Mouse (Mus musculus) forebrain, embryonic 13.5 days (tissue): ENCODE data around the gene AC131692.1. TPM values are rescaled to one million over a fixed set of nuclear protein-coding genes. Genes with fewer than 3 reads are reported as not detected.

Experiments used
- ATAC-seq: fragments of 200-750 bp; cut with Nextera tagmentation; 2 replicates; pipeline ENCODE4 v1.8.0; 2017
- H3K27ac ChIP-seq: fragments of 300-500 bp; sonication (generic); 2 replicates; pipeline ENCODE4 v1.5.1; 2015; ENCODE audit warnings: inconsistent platforms, mild to moderate bottlenecking, moderate library complexity
- H3K27me3 ChIP-seq: fragments of 300-500 bp; sonication (generic); 2 replicates; pipeline ENCODE4 v1.6.1; 2015; ENCODE audit warnings: mild to moderate bottlenecking, inconsistent platforms
- H3K36me3 ChIP-seq: fragments of 300-500 bp; sonication (generic); 2 replicates; pipeline ENCODE4 v1.6.1; 2015; ENCODE audit warnings: mild to moderate bottlenecking, inconsistent platforms; ENCODE audit not compliant: poor library complexity, severe bottlenecking
- H3K4me1 ChIP-seq: fragments of 300-500 bp; sonication (generic); 2 replicates; pipeline ENCODE4 v1.6.1; 2015; ENCODE audit warnings: inconsistent platforms
- H3K4me2 ChIP-seq: fragments of 300-500 bp; sonication (generic); 2 replicates; pipeline ENCODE4 v1.6.1; 2015; ENCODE audit warnings: inconsistent platforms, mild to moderate bottlenecking, moderate library complexity
- H3K4me3 ChIP-seq: fragments of 300-500 bp; sonication (generic); 2 replicates; pipeline ENCODE4 v1.5.1; 2015; ENCODE audit warnings: mild to moderate bottlenecking, inconsistent platforms
- H3K9ac ChIP-seq: fragments of 300-500 bp; sonication (generic); 2 replicates; pipeline ENCODE4 v1.6.1; 2015; ENCODE audit warnings: mild to moderate bottlenecking, inconsistent platforms
- H3K9me3 ChIP-seq: fragments of 300-500 bp; sonication (generic); replicated peaks from 2 replicates; pipeline ENCODE4 v1.6.1; 2016; ENCODE audit warnings: inconsistent platforms
- WGBS: fragments of 180-500 bp; shearing (Covaris S2); methylation state at CpG from one replicate; pipeline ENCODE4 v1.1.7; 2015; 5-methylcytosine and 5-hydroxymethylcytosine counted together
- polyA plus RNA-seq: library from polyadenylated mRNA; unstranded; fragments of >200 nt; fragmentation: Nextera tagmentation; extraction: Ambion mirVana; gene quantifications from 2 replicates; pipeline ENCODE4 v1.2.1, GENCODE M21; 2015

Gene AC131692.1
- polyA plus RNA-seq, 1 experiment from 2014 or later = 0.36 TPM

DNA sequence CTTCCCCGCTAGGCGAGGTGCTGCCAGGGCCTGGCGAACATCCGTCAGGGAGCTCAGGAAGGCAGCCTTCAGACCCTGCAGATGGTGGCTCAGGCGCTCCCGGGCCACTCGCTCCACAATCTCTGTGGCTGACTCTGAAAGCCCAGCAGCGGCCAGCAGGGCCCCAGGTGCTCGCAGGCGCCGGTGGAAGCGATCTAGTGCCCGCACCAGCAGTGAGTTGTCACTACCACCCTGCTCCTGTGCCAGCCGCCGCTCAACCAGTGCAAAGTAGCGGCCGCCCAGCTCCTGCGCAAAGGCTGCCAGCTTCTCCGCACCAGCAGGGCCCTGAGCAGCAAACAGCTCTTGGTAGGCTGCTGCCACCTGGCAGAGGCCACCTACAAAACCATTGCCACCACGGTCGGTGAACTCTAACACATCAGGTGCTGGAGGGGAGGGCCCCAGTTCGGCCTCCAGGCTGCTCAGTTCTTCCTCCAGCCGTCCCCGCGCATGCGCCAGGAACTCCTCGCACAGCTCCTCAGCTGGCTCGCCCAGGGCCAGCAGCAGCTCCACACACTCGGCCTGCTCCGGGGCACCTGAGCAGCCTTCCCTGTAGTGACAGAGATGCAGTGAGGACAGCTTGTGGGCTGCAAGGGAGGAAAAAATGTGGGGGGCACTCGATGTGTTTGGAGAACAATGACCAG, 23.5 kb upstream of the AC131692.1 start:
- 89% methylated on average over 29 of the region's 31 CpGs for WGBS
- H3K4me2 ChIP-seq = no peak overlapping the region
- peaks cover 55% of the 10 kb centered on the region for H3K36me3 ChIP-seq
- no peaks in the 10 kb centered on the region for H3K27me3 ChIP-seq
- H3K9me3 ChIP-seq = no peaks in the 10 kb centered on the region
- no peak overlapping the region for H3K4me3 ChIP-seq
- H3K27ac ChIP-seq = no peak overlapping the region
- H3K9ac ChIP-seq = no peak overlapping the region
- peaks cover 22% of the 10 kb centered on the region for H3K4me1 ChIP-seq
- ATAC-seq = no peak

GRCm38 (mm10) chr19:6071261-6071660, 23.0 kb upstream of the AC131692.1 start:
- peaks cover 55% of the 10 kb centered on the region for H3K36me3 ChIP-seq
- ATAC-seq = no peak

DNA sequence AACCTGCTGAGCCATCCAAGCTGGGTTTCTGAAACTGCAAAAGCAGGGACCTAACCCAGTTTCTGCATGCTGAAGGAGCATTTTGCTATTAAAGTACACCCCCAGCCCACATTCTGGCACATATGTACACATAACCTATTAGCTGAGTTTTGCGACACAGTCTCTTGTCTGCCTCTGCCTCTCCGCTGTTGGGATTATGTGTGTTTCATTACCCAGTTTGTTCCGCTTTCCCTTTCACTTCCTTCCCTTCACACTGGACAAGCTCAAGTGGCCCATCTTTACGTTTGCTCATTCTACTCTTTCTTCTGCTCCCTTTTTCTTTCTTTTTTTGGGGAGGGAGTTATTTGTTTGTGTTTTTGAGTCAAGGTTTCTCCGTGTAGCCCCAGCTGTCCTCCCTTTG, 20.3 kb upstream of the AC131692.1 start:
- H3K36me3 ChIP-seq = peaks cover 53% of the 10 kb centered on the region
- H3K4me3 ChIP-seq = no peak overlapping the region
- WGBS = 87% methylated on average over 5 of the region's 5 CpGs
- H3K4me2 ChIP-seq = no peak overlapping the region
- no peak for ATAC-seq
- no peaks in the 10 kb centered on the region for H3K9me3 ChIP-seq
- H3K27me3 ChIP-seq = no peaks in the 10 kb centered on the region
- H3K4me1 ChIP-seq = peaks cover 16% of the 10 kb centered on the region
- no peak overlapping the region for H3K9ac ChIP-seq
- H3K27ac ChIP-seq = no peak overlapping the region

More at GRCm38 (mm10) chr19:6071261-6071660, 23.0 kb upstream of the AC131692.1 start:
- Histone ChIP-seq H3K27ac (no peak overlapping the region), H3K27me3 (no peaks in the 10 kb centered on the region), H3K9me3 (no peaks in the 10 kb centered on the region), H3K4me1 (peaks cover 22% of the 10 kb centered on the region), H3K4me3 (no peak overlapping the region), H3K9ac (no peak overlapping the region), H3K4me2 (no peak overlapping the region)
- WGBS = 92% methylated on average over 19 of the region's 19 CpGs

- peak within 1 kb of the TSS; percentile 80 for H3K27ac ChIP-seq
- ATAC-seq = peak; percentile 92
- peak within 1 kb of the TSS; percentile 93 for H3K4me2 ChIP-seq
- H3K9ac ChIP-seq = peak within 1 kb of the TSS; percentile 79
- peak within 1 kb of the TSS; percentile 77 for H3K4me3 ChIP-seq
- peaks cover 48% of the 10 kb centered on the region for H3K36me3 ChIP-seq
- no peaks in the 10 kb centered on the region for H3K9me3 ChIP-seq
- H3K27me3 ChIP-seq = no peaks in the 10 kb centered on the region
- 2% methylated on average over 33 of the region's 33 CpGs for WGBS
- peaks cover 16% of the 10 kb centered on the region for H3K4me1 ChIP-seq
Measured at GRCm38 (mm10) chr19:6076564-6077393, 17.4 kb upstream of the AC131692.1 start, which contains the start of gene Vps51. Gene Vps51 (minus strand): TSS chr19:6077231.

- H3K4me2 ChIP-seq = no peak within 1 kb of the TSS
- peaks cover 29% of the 10 kb centered on the region for H3K4me1 ChIP-seq
- H3K4me3 ChIP-seq = no peak within 1 kb of the TSS
- H3K9ac ChIP-seq = no peak within 1 kb of the TSS
- 97% methylated on average over 12 of the region's 12 CpGs for WGBS
- H3K27me3 ChIP-seq = no peaks in the 10 kb centered on the region
- peaks cover 35% of the 10 kb centered on the region for H3K36me3 ChIP-seq
- no peak for ATAC-seq
- no peaks in the 10 kb centered on the region for H3K9me3 ChIP-seq
- H3K27ac ChIP-seq = no peak within 1 kb of the TSS
Measured at GRCm38 (mm10) chr19:6079983-6080480, 14.2 kb upstream of the AC131692.1 start, which contains the start of gene Tmem262. Gene Tmem262 (plus strand): TSS chr19:6080033.

DNA sequence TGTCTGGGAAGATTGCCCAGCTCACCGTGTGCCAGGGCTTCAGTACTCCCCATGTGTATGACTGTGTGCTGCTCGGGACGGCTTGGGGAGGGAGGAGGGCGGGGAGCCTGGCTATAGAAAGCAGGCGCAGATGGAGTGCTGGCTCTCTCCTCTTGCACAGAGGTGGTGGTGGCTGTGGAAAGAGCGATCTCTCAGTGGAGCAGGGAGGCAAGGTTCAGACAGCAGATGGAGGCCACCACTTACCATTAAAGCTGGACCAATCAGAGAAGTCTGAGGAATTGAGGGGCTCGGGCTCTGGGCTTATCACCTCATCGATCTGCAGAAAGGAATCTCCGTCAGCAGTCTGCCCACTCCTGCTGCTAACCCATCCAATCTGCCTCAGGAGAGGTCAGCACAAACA, 12.1 kb upstream of the AC131692.1 start, which contains the start of gene Gm28374:
TSS of gene Gm28374 (minus strand) at position 101 of the 400 bp plus-strand sequence.
- no peak for ATAC-seq
- H3K27me3 ChIP-seq = no peaks in the 10 kb centered on the region
- WGBS = 94% methylated on average over 9 of the region's 9 CpGs

DNA sequence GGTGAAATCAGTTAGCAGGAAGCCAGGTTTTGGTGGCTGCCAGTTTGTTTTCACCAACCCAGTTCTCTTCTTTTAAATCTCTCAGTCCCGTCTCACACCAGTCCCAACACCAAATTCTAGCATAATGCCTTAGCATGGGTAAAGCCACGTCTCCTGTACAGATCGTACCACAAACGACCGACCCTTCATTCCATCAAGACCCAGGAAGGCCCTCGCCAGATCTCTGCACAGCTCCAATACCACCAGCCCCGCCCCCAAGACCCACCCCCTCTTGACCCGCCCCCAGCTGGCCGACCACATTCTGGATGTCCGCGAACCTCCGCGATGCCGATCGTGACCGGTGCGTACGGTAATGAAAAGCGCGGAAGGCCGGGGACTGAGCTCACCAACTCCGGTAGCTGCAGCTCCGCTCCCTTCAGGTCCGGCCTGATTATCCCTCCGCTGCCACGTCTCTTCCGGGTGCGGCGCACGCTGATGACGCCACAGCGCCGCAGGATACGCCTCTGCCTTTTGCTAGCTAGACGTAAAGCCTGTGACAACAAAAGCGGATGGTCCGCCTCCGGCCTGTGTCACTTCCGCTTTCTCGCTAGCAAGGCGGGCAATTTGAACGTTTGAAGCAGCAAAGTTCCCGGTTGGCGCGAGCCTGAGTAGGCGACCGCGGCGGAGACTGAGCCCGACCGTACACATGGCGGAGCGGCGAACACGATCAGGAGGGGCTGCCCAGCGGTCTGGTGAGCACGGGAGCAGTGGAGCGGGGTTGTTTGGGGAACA, 9.6 kb upstream of the AC131692.1 start, which contains the start of the genes Zfpl1 and Cdca5:
TSS of gene Zfpl1 (minus strand) at position 479 of the 771 bp plus-strand sequence.
TSS of gene Cdca5 (plus strand) at position 506 of the 771 bp plus-strand sequence.
- Histone ChIP-seq H3K27me3 (no peaks in the 10 kb centered on the region), H3K9me3 (no peaks in the 10 kb centered on the region), H3K4me1 (peaks cover 28% of the 10 kb centered on the region), H3K36me3 (peaks cover 49% of the 10 kb centered on the region), H3K4me3 (peak within 1 kb of the TSS; percentile 66), H3K9ac (peak within 1 kb of the TSS; percentile 74), H3K27ac (peak within 1 kb of the TSS; percentile 57; the same call in 1 of the 2 replicates), H3K4me2 (peak within 1 kb of the TSS; percentile 90)
- WGBS = under 1% methylated on average over 58 of the region's 58 CpGs
- peak; percentile 94 for ATAC-seq

More for the DNA sequence above, 12.1 kb upstream of the AC131692.1 start, which contains the start of gene Gm28374:
- H3K4me2 ChIP-seq = no peak within 1 kb of the TSS
- H3K36me3 ChIP-seq = peaks cover 31% of the 10 kb centered on the region
- no peak within 1 kb of the TSS for H3K27ac ChIP-seq
- H3K4me3 ChIP-seq = no peak within 1 kb of the TSS
- H3K4me1 ChIP-seq = peaks cover 33% of the 10 kb centered on the region
- no peaks in the 10 kb centered on the region for H3K9me3 ChIP-seq
- no peak within 1 kb of the TSS for H3K9ac ChIP-seq

GRCm38 (mm10) chr19:6085417-6085879, 8.8 kb upstream of the AC131692.1 start:
- Histone ChIP-seq H3K27me3 (no peaks in the 10 kb centered on the region), H3K36me3 (peaks cover 49% of the 10 kb centered on the region), H3K4me2 (peak overlapping the region; percentile 90), H3K27ac (peak overlapping the region; percentile 57; the same call in 1 of the 2 replicates), H3K4me1 (peaks cover 28% of the 10 kb centered on the region), H3K4me3 (peak overlapping the region; percentile 66), H3K9ac (peak overlapping the region; percentile 63), H3K9me3 (no peaks in the 10 kb centered on the region)
- under 1% methylated on average over 17 of the region's 17 CpGs for WGBS
- peak; percentile 74 for ATAC-seq

- no peak for ATAC-seq
- peaks cover 54% of the 10 kb centered on the region for H3K36me3 ChIP-seq
- 95% methylated on average over 13 of the region's 13 CpGs for whole genome bisulfite sequencing
Measured at GRCm38 (mm10) chr19:6088841-6089240, 5.4 kb upstream of the AC131692.1 start.

GRCm38 (mm10) chr19:6097847-6098246, 3.6 kb downstream of the AC131692.1 start:
- 94% methylated on average over 3 of the region's 3 CpGs for WGBS
- Histone ChIP-seq H3K36me3 (peaks cover 32% of the 10 kb centered on the region), H3K4me2 (no peak overlapping the region), H3K9me3 (no peaks in the 10 kb centered on the region), H3K27ac (no peak overlapping the region), H3K4me1 (no peaks in the 10 kb centered on the region), H3K4me3 (no peak overlapping the region), H3K27me3 (no peaks in the 10 kb centered on the region), H3K9ac (no peak overlapping the region)
- no peak for ATAC-seq

More at GRCm38 (mm10) chr19:6088841-6089240, 5.4 kb upstream of the AC131692.1 start:
- Histone ChIP-seq H3K4me1 (peaks cover 21% of the 10 kb centered on the region), H3K27me3 (no peaks in the 10 kb centered on the region), H3K4me2 (no peak overlapping the region), H3K4me3 (no peak overlapping the region), H3K9me3 (no peaks in the 10 kb centered on the region), H3K27ac (no peak overlapping the region), H3K9ac (no peak overlapping the region)

GRCm38 (mm10) chr19:6101186-6101585, 7.0 kb downstream of the AC131692.1 start:
- Histone ChIP-seq H3K27ac (no peak overlapping the region), H3K9ac (no peak overlapping the region), H3K36me3 (peaks cover 7% of the 10 kb centered on the region), H3K27me3 (no peaks in the 10 kb centered on the region), H3K4me2 (no peak overlapping the region), H3K9me3 (no peaks in the 10 kb centered on the region), H3K4me3 (no peak overlapping the region), H3K4me1 (no peaks in the 10 kb centered on the region)
- ATAC-seq = no peak
- WGBS = 85% methylated on average over 6 of the region's 6 CpGs
